Mouse (Mus musculus) T-helper 17 cell (primary cell): ENCODE data around the gene Ipo4.

Experiments used
- in situ Hi-C, 2 experiments: fragments of 300-600 bp; cut with MboI, MseI; formaldehyde crosslinking; loops; 1 replicate in 1 of 2; 2 replicates in 1 of 2; pipeline ENCODE4 v1.15.1; 2025; ENCODE audit warnings: high pct_unique_total_duplicates in 2 of 2

Gene Ipo4

DNA sequence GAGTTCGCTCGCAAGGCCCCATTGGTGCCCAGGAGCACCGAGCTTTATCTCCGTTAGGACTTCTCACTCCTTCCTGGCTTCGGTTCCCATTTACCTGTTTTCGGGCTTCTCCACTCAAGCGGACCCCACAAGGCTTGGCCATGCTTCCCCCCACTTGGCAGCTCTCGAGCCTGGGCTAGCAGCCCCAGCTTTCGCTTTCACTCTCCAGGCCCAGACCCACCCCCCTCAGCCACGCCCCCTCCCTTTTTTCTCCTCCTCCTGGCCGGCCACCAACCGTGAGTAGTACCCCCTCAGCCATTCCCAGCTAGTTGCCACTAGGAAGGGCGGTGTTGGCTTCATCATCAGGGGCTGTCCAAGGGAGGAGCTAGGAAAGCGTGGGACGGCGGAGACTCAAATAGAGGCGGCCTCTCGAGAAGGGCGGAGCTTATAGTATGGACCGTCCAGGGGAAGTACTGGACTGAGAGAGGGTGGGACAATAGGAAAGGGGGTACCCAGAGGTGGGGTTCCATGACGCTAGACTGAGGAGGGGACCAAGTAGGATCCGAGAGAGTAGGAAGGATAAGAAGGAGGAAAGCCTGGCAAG lies 44.9 kb downstream of the Ipo4 start, which contains the start of gene Psme2:
Gene Psme2 (minus strand): TSS at position 366 of the 583 bp plus-strand sequence.
- in situ Hi-C loops: no loop called here

DNA sequence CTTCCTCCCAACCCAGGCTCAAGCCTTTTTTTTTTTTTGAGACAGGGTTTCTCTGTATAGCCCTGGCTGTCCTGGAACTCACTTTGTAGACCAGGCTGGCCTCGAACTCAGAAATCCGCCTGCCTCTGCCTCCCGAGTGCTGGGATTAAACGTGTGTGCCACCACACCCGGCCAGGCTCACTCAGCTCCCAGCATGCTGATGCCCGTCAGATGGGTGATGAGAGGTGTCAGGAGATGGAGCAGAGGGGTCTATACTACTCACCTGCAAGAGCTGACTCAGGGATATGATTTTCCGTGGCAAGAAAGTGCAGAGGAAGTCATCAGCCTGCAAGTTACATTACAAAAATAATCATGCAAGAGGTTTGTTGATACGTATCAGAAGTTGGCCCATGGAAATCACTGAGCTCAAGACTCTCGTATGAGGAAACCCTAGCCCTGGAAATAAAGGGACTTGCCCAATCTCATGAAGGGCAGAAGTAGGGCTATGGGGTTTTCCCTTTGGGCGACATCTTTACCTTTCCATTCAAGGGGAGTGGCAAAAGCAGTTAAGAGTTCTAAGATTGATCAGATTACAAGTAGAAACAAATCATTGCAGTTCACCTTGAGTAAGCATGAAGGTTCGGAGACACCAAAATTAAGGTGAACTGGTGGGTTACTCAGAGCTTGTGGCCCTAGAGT lies 45.8 kb downstream of the Ipo4 start:
- in situ Hi-C loops: no loop called here

DNA sequence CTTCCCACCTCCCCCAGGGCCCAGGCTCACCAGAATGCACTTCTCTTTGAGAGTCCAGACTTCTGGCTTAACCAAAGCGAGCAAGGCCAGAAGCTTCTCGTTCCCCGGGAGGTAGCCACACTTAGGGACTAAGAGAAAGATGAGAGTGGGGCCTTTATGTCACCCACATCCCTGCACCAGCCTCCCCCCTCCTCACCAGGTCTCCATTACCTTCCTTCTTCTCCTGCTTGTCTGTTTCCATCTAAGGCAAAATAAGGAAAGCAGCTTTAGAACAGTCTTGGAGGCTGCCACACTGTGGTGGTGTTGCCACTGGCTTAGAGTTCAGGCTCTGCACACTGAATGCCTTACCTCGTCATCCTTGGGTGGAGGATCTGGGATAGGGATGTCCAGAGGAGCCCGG lies 46.5 kb downstream of the Ipo4 start:
- in situ Hi-C loops: no loop called here

DNA sequence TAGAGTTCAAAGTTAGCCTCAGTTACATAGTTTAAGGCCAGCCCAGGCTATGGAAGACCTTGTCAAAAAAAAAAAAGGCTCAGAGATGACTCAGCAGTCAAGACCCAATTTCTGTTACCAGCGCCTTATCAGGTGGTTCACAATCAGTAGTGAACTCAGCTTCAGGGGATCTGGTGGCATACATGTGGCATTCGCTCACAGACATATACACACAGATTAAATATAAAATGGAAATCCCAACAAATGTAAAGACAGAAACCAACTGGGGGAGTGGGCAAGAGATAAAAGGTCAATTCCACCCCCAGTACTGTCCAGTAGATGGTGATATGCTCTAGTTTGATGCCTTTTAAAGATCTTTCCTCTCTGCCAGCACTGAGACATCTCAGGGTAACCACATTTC lies 49.6 kb downstream of the Ipo4 start:
- in situ Hi-C loops: no loop called here

DNA sequence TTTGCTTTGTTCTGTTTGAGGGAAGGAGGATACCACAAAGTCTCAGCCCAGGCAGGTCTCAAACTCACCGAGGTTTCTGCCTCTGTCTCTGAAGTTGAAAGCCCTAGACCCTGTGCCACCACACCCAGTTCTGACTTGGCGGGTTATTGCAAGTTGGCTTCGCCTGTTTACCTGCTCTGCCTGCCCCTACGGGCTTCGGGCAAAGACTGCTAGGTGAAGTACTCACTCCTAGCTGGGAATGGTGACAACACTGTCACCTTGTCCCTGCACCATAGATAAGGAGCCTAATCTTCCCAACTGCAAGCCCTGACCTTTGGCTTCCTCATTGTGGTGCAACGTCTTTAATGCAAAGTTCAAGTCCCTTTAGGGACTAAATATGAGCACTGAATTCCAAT lies 50.2 kb downstream of the Ipo4 start:
- in situ Hi-C loops: no loop called here

DNA sequence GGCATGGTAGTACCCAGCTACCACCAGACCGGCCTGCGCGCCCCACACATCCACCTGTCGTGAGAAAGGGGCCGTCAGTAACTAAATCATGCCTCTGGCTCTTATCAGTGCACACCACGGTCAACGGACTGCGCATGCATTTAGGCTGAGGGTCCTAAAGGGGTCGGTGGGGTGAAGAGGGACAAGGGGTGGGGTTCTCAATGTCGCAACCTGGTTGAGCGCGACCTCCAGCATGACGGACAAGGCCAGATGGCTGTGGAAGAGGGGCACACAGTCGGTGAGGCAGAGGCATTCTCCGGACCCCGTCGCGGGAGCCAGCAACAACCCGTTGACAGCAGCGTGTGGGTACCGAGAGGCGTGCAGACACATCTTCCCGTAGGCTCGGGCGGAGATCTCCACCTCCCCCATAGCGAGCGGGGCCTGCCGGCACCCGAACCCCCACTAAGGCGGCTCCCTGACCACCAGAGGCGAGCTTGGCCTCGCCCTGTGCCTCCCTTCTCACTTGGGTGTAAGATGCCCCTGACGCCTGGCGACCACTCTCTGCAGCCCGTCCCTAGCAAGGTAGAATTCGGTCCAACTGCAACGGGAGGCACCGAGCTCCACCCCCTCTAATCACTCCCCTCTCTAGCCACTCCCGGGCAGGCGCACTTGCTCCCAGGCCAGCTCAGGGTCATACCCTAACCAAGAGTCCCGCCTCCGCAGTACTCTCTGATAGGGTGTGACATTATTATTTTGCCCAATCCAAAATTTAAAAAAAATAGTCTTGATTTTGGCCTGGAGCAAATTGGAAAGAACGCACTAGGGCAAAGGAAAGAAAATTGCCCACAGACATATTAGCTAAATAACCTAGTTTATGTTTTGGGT lies 50.8 kb downstream of the Ipo4 start, which contains the start of gene Emc9:
Gene Emc9 (minus strand): TSS at position 601 of the 864 bp plus-strand sequence.
- in situ Hi-C loops: no loop called here

DNA sequence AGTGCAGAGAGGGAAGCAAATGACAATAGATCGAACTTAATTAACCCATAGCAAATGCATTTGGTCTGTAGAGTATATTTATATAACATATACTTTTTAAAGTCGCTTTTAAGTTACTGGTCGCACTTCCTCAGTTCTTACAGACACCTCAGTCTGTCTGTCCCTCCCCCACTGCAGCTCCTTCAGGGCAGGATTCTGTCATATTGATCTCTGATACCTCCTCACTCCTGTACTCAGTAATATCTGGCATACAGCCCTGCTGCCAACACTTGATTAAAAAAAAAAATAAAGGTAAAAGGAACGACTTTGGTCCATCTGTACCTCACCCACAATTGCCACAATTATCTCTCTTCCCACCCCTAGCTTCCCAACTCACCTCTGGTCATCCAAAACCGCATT lies 51.5 kb downstream of the Ipo4 start:
- in situ Hi-C loops: no loop called here

DNA sequence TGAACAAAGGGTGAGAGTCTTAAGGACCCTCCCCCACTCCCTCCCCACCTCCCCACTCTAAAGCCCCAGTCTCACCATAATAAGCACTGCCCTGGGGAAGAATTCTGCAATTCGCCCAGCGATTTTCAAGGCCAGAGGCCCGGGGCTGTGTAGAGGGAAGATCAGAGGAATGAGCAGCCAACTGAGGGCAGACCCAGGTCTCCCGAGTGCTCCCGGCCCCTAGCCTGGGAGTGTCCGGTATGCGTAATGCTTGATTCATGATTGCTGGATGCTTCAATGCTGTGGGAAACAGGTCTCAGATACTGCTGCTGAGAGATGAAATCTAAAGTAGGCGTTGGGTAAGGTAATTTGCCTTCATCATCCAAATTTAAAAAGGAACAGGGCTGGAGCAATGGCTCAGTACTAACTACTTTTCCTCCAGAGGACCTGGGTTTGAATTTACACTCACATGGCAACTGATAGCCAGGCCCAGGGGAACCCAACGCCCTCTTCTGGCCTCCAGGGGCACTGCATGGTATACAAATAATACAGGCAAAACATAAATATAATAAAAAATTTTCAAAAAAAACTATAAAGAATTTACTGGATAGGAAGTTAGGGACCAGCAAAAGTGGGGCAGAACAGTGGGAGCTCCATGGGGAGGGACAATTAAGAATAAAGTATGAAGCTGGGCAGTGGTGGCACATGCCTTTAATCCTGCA lies 53.6 kb downstream of the Ipo4 start:
- in situ Hi-C loops: no loop called here

DNA sequence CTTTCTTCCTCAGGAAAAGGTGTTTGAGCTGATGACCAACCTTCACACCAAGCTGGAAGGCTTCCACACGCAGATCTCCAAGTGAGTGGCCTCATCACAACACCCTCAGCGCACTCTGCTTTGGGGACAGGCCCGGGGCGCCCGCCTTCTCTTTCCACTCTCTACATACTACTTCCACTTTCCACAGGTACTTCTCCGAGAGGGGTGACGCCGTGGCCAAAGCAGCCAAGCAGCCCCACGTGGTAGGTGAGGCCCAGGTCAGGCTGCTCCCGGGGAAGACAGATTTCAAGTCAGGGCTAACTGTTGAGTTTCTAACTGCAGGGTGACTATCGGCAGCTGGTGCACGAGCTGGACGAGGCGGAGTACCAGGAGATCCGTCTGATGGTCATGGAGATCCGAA lies 55.0 kb downstream of the Ipo4 start:
- in situ Hi-C loops: no loop called here

DNA sequence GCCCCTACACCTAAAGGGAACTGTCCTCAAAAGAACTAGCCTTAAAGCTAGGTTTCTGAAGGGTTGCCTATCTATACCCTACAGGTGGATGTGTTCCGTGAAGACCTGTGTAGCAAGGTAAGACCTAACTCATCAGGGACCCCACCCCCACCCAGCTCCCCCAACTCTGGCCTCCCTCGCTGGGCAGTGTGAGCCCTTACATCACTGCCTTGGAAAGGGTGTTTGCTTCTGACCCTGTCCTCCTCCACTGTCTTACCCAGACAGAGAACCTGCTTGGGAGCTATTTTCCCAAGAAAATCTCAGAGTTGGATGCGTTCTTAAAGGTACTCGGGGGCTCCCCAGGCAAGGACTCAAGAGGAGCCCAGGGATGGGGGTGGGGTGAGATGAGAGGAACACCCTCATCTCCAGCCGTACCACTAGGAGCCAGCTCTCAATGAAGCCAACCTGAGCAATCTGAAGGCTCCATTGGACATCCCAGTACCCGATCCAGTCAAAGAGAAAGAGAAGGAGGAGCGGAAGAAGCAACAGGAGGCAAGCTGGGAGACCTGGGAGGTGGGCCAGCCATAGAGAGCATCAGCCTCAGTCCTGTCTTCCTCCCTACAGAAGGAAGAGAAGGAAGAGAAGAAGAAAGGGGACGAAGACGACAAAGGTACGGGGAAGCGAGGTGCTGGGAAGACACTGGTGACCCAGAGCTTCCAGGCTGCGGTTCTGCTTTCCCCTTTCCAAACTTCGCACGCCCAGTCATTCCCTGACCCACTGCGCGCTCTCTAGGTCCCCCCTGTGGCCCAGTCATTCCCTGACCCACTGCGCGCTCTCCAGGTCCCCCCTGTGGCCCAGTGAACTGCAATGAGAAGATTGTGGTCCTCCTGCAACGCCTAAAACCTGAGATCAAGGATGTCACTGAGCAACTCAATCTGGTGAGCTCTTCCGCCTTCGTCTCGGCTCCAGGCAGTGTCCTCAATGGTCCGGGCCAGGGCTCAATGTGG lies 56.0 kb downstream of the Ipo4 start:
- in situ Hi-C loops: no loop called here

DNA sequence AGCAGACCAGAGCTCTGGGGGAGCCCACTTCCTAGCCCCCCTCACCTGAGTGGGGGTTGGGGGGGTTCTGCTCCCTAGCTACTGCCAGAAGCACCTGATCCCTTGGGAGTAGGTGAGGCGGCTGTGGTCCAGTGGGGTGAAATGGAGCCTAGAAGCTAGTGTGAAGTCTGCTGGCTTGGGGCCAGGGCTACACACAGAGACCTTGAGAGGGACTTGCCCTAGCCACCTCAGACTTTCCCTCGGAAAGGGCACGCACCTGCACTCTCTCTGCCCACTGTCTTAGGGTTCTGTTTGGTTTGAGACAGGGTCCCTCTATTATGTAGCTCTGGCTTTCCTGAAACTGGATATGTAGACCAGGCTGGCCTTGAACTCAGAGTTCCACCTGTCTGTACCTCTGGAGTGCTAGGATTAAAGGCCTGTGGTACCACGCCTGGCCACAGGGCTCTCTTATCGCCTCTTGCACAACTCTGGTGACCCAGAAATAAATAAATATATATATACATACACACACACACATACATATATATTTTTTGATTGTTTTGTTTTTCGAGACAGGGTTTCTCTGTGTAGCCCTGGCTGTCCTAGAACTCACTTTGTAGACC lies 57.0 kb downstream of the Ipo4 start:
- in situ Hi-C loops: no loop called here

DNA sequence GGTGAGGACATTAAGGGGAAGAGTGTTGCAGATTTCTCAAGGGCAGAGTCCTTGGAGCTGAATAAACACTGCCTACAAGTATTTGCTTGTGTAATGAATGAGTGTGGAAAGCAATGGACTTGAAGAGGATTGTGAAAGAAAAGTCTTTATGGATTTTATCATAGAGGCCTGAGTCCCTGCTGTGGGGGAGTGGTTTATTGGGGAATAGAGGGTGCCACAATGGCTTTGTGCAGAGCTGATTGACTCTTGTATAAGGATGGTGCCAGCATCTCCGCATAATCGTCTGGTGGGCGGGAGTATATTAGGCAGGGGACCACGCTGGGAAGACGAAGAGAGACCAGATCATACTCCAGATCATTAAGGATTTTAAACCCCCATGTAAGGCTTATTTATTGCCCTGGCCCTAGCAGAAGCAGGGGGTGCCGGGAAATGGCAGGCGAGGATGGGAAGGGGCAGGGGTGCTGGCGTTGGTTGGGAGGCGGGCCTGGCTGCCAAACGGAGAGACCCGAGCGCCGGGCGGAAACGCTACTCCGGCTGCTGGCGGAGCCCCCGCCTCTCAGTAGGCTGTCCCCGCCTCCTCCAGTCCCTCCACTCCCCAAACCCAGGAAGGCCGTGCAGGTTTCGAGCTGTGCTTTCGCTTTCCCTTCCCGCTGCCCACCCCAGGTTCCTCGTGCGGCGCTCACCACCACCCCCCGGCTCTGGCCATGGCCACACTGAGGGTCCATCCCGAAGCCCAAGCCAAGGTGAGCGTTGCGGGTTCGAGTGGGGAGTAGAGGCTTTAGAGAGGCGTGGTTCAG lies 57.7 kb downstream of the Ipo4 start, which contains the start of gene Psme1:
Gene Psme1 (plus strand): TSS at position 253 of the 797 bp plus-strand sequence.
- in situ Hi-C loops: no loop called here

DNA sequence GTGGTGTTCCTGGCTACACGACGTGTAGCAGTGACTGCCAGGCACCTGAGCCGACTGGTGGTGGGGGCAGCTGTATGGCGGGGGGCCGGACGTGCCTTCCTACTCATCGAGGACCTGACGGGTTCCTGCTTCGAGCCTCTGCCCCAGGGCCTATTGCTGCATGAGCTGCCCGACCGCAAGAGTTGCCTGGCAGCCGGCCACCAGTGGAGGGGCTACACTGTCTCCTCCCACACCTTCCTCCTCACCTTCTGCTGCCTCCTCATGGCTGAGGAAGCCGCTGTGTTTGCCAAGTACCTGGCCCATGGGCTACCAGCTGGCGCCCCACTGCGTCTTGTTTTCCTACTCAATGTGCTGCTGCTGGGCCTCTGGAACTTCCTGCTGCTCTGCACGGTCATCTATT lies 59.4 kb downstream of the Ipo4 start:
- in situ Hi-C loops: no loop called here

DNA sequence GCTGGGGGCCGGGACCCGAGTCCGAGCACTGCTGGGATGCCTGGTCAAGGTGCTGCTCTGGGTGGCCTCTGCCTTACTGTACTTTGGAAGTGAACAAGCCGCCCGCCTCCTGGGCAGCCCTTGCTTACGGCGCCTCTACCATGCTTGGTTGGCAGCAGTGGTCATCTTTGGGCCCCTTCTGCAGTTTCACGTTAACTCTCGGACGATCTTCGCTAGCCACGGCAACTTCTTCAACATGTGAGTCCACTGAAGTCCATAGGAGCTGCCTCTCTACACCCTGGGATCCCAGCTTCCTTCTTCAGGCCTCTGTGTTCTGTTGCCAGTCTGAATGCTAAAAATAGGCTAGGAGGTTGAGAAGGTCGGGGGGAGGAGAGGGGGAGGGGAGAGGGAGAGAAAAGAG lies 60.0 kb downstream of the Ipo4 start:
- in situ Hi-C loops: no loop called here
